Mouse (Mus musculus) brain, embryonic 14.5 days (tissue): Measurements from ENCODE around the gene C2cd2l.

Experiments used
- CTCF ChIP-seq: fragments of 200-500 bp; IDR thresholded peaks from 2 replicates; pipeline ENCODE4 v1.5.1; 2012; ENCODE audit warnings: inconsistent platforms, mild to moderate bottlenecking, moderate library complexity, borderline replicate concordance; ENCODE audit not compliant: insufficient read depth, insufficient read length; ENCODE audit errors: extremely low read depth
- POLR2A ChIP-seq: fragments of 200-500 bp; IDR thresholded peaks from 2 replicates; pipeline ENCODE4 v1.6.1; 2012; ENCODE audit warnings: mild to moderate bottlenecking, inconsistent platforms, borderline replicate concordance; ENCODE audit not compliant: poor library complexity, insufficient read depth, insufficient read length, severe bottlenecking; ENCODE audit errors: extremely low read depth

DNA sequence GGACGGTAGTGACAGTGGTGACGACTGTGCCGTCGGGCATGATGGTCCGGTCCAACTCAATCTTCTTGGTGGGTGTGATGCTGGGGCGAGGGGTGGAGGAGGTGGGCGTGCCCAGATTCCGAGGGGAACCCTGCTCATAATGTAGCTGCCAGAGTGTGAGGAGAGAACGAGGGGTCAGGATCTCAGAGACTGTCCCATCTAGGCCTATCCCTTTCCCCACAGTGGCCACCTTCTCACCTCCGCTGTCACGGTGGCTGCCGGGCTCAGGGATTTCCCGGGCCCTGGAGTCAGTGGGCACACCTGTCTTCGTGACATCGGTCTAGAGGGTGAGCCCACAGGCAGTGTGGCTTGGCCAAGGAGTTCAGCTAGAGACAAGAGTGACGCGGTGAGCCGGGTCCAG, 5.2 kb downstream of the C2cd2l start:
- TF ChIP-seq CTCF (no peak), POLR2A (no peak)
